Mouse (Mus musculus): ENCODE measurements at regions not wholly inside any gene's neighbourhood (a gene's known extent, or its start where the extent isn't known, plus 50 kb on each side); places are given as distances from the start of the nearest gene placed in this dataset.

- no peak for DNase-seq
These were observed 1679.2 kb downstream of the 4930444P10Rik start for GRCm38 (mm10) chr1:14413826-14414445.

DNA sequence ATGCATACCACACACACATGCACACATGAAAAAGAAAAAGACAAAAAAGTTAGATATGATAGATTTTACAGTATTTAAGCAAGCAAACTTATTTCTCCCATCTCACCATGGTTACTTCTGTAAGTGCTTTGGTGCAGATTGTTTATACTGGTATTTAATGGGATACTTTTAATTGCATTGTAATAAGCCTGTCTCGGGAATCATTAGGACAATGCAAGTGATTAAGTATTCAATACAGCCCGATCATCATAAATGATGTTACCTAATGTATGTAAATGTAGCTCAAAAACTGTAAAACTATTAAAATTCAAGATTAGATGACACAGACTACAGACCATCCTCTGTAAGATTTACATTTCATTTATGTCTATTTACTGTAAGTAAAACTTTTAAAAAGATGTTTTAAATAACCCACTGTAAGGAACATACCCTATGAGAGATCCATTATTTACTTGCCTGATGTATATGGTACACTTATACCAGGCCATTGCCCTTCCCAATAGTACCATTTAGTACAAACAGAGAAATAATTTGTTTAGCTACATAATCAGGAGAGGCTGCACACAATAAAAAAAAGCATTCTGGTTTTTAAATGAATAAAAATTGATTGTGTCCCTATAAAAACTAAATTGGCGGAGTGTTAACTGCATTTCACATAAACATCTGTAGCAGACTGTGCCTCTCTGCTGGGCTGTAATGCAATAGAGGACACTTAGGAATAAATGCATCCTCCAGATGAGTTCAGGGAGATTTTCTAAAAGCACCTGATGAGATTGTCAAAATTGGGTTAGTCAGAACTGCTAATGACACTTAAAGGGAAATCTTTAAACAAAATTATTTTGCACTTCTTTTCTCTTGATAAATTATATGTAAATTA, 1722.9 kb downstream of the 4930444P10Rik start:
- no peak for DNase-seq

- DNase-seq = peak; percentile 2
These were observed 1733.0 kb downstream of the 4930444P10Rik start for GRCm38 (mm10) chr1:14359998-14360640.

Data from kidney, adult 11 months (tissue).